Mouse (Mus musculus): ENCODE measurements around the gene Isg20.

GRCm38 (mm10) chr7:78872831-78873230 is 40.4 kb upstream of the Isg20 start:
- TF ChIP-seq POLR2A (IDR thresholded peaks at IDR 0.05; ENCODE audit: low read depth, low read length) (no peak), TCF12 (IDR thresholded peaks at IDR 0.05; ENCODE audit: low read depth, low read length) (no peak), CTCF (conservative IDR thresholded peaks at IDR 0.05 in 1 of 2, IDR thresholded peaks at IDR 0.05 in 1 of 2; ENCODE audit: low read depth in 2 of 2, low read length in 2 of 2) (no peak), ZMIZ1 (IDR thresholded peaks at IDR 0.05; ENCODE audit: low read depth, low read length) (no peak), BHLHE40 (IDR thresholded peaks at IDR 0.05; ENCODE audit: low read depth, low read length) (no peak), UBTF (IDR thresholded peaks at IDR 0.05; ENCODE audit: low read depth, low read length) (no peak), ELF1 (IDR thresholded peaks at IDR 0.05; ENCODE audit: low read depth, low read length) (no peak), KAT2A (IDR thresholded peaks at IDR 0.05; ENCODE audit: insufficient replicate concordance, low read length) (no peak), MAX (IDR thresholded peaks at IDR 0.05; ENCODE audit: low read length) (no peak)

All from CH12.LX (cell line).